Mouse (Mus musculus) adrenal gland, adult 18-20 months (tissue): ENCODE measurements around the gene Acot11. TPM values are rescaled to one million over a fixed set of nuclear protein-coding genes. Genes with fewer than 3 reads are reported as not detected.

Experiments used
- DNase-seq, 2 experiments: peaks; one replicate each; pipeline ENCODE4 v3.0.0; 2021 to 2022; ENCODE audit warnings: low spot score in 2 of 2
- long read RNA-seq, 2 experiments: library from polyadenylated mRNA; stranded (forward); transcript quantifications; one replicate each; pipeline ENCODE4 v2.0.0; 2021
- total RNA-seq, 2 experiments: library from RNA; stranded (reverse); gene quantifications; 1 replicate in 1 of 2; 2 replicates in 1 of 2; pipeline ENCODE4 v1.2.3; 2021

Gene Acot11
- total RNA-seq = 100 to 1,000 TPM in 1 of 2 experiments, 10 to 100 TPM in 1; 99.8 to 239 TPM
- long read RNA-seq, experiment 1, full-length matches to known transcripts = 62 of 83 reads
- long read RNA-seq, experiment 1, partial matches to known transcripts = 8 of 83 reads
- long read RNA-seq, experiment 1, other reads (novel, unspliced or antisense) = 13 of 83 reads
- long read RNA-seq, experiment 2, full-length matches to known transcripts = 33 of 60 reads
- long read RNA-seq, experiment 2, partial matches to known transcripts = 10 of 60 reads
- long read RNA-seq, experiment 2, other reads (novel, unspliced or antisense) = 17 of 60 reads

DNA sequence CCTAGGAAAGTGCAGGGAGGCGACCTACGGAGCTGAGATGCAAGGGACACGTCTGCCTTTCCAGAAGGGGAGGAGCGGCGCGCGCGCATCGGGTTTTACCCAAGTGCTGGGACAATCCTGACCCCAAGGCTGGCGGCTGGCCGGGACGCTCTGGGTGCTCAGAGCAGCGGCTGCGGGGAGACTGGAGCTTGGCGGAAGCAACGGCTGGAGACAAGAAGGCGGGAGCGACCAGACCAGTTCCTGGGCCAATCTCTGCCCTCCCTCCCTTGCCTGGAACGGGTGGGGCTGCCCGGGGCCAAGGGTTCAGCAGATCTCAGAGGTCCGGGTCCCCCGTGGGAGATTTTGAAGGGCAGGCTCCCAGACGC lies at the start of gene Acot11:
Acot11 (minus strand) TSS at position 89 of the 365 bp plus-strand sequence.
- DNase-seq = peak; percentile 26 to 55

DNA sequence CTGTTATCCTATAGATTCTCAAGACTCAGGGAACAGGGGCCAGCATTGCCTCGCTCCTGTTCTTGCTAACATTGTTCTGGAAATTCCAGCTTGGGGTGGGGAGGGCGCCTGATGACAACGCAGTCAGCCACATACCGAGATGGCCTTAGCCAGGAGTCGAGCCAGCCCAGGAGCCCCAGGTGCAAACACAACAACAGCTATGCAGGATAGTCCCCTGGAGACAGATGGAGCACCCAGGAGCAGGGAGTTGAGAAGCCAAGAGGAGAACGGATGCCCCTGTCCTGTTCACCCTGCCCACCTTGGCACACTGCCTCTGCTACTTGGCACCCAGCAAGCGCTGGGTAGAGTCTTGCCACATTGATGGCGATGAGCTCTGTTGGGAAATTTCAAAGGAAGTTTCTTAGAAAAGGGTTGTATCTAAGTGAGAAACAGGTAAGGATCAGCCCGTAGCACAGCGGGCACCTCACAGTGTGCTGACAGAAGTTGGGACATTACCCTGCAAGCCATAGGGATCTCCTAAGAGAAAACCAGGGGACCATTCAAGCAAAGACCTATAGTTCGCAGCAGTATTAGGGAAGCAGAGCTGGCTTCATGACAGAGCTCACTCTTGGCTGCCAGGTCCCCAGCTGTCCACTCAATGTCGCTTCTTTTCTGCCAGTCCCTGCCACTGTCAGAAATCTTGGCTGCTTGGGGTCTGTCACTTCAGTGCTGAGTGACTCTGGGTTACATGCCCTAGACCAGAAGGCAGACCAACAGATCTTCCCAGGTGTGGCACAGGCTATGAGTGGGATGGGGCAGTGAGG lies 43.7 kb upstream of the Acot11 start:
- DNase-seq = no peak

DNA sequence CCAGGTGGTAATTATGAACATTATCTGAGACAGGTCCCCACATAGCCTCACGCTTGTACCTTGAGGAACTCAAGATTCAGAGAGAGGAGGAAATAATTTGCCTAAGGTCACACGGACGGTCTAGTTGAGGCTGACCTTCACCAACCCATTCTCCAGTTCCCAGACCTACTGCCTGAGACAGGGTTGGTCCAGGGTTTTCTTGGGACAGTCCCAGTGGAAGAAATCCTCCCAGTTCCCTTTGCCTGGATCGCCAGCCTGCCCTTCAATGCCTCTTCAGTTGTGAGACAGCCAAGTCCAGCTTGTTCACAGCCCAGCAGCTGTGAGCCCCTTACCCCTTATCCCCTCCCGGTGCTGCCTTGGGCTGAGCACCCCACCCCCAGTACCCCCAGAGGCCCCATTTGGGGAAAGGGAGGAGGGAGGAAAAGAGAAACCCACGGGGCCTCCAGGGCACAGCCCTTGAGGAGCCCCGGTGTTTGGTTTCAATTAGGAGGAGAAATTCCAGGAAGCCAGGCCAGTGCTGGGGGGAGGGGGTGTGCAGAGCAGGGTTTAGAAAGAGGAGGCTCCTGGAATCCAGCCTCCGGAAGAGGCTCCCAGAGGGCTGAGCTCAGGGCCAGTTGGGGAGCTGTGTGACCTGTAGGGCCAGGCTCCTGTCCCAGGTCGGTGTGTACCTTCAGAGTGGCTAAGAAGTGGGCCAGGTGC lies 42.9 kb upstream of the Acot11 start:
- DNase-seq = no peak

DNA sequence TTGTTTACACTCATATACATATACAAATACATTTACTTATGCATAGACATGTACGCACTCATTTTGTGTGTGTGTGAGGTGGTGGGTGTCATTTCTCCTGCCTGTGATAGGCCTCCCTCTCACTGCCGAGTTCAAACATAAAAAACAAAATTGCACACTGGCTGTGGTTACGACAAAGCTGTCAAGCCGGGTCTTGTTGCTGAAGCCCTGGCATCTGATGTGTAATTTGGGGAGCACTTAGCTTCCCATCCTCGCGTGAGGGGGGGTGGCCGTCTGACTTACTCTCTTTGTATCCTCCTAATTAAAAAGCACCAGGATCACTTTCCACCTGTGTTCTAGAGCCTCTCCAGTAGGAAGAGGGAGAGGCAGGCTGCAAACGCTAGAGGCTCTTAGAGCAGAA lies 37.8 kb upstream of the Acot11 start:
- DNase-seq = no peak

DNA sequence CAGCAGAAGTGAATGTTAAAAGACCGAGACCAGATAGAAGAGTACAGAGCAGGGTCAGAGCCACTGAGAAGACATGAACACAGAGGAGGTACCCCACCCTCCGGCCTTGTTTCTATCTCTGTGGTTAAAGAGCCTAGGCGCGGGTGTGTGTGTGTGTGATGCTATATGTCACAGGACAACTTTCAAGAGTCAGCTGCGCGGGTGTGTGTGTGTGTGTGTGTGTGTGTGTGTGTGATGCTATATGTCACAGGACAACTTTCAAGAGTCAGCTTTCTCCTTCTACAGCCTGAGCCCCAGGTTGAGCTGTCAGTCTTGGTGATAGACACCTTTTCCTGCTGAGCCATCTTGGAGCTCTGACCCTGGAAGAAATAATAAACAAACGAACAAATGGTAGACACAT lies 37.1 kb upstream of the Acot11 start:
- DNase-seq = no peak

DNA sequence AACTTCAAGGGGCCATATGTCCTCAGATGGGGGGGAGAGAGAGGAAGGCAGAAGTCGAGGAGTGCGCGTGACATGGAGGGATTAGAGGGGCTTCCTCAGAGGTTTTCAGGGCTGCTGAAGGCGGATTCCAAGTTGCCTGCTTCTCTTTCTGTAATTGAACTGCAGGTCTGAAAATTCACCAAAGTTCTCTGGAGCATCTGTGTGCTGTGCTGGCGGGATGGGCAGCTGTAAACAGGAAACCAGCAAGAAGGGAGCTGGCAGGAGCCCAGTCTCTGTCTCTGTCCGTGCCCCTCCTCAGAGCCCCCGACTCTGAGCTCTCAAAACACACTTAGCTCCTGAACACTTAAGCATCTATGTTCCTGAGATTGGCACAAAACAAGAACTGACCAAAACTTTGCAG lies 36.5 kb upstream of the Acot11 start:
- DNase-seq = no peak

DNA sequence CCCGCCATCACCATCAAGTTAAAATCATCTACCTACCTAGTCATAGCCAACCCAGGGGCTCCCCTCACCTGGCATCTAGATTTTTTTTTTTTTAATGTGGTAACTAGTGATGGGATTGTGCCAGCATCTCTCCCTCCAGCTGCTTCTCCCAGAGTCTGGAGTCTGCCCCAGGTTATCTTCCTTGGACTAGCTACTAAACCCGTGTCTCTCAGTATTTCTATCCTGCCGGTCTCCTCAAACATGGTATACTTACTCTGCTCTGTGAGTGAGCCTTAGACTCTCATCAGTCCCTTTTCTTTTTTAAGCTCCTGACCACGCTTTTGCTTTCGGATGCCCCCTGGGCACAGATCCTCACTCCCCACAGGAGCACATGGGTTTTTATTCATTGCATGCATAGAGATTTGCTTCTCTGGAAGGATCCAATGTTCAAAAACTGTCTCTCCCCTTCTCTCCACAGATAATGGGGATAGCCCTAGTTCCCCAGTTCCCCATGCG lies 35.9 kb upstream of the Acot11 start:
- DNase-seq = no peak

DNA sequence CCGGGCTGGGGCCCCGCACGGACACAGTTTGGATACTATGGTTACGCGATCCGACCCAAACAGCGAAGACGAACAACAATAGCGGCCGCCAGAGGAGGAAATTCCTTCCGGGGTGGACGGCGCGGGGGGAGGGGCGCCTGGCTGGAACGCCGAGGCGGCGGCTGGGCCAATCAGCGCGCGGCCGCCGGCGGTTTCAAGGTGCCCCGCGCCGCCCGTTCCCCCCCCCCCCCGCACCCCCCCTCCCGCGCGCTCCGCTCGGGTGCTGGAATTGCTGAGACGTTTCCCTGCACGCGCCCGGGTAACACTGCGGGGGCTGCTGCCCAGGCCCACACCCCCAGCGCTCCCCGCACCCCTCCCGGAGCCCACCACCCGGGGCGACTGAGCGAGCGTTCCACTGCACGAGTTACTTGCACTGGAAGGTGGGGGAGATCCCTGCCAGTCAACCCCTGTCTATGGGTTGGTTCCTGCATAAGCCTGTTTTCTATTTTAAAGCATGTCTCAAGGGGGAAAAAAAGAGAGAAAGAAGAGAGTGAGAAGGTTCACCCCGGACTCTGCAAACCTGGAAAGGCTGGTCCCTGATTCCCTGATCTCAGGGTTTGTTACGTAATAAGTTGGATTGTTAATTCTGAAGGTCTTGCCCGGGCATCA lies 35.3 kb upstream of the Acot11 start:
- DNase-seq = peak; percentile 91 to 92

DNA sequence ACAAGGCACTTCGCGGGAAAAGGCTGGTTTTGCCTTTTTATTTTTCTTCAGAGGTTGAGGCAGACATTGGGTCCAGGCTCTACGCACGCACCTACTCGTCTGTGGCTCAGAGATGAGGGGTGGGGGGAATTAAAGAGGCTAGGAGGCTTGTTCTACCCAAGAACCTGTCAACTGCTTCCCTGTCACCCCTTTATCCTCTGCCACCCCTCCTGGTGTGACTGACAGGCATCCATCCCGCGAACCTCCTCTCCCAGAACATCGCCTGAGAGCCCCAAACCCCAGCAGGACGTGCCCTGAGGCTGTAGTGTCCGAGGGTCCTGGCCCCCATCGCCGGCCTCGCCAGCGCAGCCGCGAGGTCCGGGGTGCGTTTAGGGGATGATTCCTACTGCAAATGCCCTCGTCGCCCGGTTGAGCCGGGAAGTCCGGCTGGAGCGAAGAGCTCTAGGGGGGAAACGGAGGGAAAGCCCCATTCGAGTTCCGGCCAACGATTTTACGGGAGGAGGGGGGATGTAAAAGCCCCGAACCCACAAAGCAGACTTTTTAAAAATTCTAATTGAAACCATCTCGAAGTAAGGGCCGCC lies 34.5 kb upstream of the Acot11 start:
- DNase-seq = peak; percentile 48 to 60

DNA sequence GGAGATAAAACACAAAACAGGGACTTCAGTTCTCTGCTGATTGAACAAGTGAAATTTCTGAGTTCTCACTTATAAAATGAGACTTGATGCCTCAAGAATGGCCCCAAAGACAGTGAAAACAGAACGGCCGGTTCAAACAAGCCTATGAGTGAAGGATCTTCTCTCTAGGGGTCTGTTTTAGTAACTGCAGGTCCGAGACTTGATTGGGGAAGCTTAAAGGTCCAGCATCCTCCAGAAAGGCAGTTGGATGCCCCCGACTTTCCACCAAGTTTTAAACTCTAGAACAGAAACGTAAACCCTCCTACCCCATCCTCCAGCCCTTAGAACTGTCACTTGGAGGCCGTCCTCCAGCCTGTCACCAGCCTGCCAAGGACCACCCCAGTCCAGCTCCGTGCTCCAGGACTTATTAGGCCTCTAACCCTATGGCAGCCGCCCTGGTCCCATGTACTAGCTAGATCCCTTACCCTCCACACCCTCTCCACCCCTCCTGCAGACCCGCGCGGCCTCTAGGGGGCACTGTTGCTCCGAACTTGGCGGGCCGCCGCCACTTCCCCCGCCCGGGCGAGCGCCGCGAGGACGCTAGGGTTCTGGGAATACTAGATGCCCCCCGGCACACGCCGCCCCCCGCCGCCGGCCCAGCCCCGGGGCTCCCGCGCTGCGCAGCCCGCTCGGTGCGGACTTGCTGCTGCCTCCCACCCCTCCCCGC lies 33.9 kb upstream of the Acot11 start:
- DNase-seq = peak; percentile 100

DNA sequence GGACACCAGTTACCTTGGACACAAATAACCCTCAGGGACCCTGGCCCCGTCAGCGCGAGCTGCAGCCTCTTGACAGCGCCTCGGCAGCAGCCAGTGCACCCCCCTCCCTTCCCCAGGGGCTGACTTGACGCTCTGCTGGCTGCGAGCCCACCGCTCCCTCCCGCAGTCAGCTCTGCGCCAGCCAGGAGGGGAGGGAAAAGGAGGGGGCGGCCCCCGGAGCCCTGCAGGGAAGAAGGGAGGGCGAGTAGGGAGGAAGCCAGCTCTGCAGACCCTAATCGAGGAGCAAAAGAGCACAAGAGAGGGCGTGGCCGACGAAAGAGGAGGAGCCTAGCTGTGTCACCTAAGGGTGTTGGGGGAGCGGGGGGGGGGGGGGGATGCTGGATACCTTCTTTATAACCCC lies 33.2 kb upstream of the Acot11 start:
- DNase-seq = peak; percentile 35 to 58

DNA sequence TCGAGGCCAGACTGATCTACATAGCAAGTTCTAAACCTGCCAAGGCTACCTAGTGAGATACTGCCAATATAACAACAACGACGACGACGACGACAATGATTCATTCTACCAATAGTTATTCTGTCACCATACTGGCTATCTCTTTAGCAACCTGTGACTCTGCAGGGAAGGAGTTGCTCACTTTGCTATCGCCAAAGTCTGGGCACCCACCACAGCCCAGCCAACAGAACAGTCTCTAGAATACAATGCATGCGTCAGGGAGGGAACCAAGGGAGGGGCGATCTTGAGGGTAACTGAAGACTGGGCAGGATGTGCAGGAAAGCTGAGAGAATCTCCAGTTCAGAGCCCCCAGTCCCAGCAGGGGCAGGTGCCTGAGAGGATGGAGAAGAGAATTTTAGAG lies 32.6 kb upstream of the Acot11 start:
- DNase-seq = no peak

DNA sequence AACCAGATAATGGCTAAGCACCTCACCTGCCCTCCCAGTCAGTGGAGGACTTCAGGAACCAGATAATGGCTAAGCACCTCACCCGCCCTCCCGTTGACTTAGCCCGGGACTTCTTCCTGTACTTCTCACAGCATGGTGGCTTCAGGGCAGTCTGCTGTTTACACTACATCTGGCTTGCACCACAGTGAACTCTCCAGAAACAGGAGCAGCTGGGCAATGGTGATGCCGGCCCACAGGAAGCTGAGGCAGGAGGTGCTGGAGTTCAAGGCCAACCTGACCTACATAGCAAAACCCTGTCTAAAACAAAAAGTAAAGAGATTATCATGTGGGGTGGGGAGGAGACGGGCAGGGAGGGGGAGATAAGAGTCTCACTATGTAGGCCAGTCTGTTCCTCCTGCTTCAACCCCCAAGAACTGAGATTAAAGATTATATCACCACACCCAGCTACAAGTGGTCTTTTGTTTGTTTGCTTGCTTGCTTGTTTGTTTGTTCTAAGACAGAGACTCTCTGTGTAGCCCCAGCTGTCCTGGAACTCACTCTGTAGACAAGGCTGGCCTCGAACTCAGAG lies 25.8 kb upstream of the Acot11 start:
- no peak for DNase-seq

DNA sequence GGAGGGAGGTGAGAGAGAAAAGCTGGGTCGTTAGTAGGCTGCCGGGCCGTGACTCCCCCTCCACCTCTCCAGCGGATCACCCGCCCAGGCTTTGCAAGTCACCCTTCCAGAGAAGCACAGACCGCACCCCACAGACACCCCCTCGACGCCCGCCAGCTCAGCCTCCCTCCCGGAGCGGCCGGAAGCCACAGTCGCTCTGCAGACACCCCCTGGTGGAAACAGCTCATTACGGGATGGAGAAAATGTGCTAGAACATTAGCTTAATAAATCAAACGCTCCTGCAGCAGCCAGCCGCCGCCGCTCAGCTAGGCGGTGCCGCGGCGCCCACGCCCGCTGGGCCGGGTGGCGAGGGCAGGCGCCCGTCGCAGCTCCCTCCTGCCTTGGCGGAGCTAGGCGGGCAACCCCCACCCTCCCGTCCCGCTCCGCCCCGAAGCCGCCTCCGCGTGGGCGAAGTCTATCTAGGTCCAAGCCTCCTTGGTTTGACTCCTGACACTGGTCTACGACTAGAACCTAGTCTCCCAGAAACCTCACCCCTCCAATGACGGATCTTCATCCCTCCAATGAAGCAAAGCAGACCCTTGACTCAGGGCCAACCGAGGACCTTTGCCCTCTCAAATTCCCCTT lies 23.1 kb upstream of the Acot11 start:
- DNase-seq = peak; percentile 63 to 67

DNA sequence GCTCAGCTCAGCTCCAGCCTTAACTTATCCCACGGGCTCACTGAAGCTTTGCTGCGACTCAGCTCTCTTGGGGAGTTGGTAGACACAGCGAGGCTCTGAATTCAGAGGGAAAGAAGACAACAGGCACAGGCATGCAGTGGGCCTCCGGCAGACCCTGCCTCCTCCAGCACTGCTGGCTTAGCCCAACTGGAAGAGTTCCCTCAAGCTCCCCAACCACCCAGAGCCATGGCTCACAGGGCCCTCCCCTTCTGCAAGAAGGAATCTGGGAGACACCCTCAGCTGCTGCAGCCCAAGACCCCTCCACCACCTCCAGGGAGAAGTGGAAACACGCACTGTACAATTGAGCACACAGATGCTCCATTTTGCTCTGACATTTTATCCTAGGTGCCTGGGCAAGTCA lies 20.4 kb upstream of the Acot11 start:
- no peak for DNase-seq

DNA sequence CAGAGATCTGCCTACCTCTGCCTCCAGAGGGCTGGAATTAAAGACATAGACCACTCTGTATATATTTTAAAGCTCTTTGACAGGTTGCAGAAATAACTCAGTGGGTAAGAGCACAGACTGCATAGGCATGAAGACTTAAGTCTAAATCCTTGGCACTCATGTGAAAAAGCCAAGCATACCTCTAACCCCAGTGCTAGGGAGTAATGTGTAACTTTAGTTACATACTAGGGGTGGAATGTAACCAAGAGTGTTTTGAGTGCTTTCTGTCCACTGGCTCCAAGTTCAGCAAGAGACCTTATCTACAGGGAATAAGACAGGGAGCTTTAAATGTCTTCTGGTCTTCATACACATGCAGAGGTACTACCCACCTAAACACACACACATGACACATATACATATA lies 14.6 kb upstream of the Acot11 start:
- no peak for DNase-seq

DNA sequence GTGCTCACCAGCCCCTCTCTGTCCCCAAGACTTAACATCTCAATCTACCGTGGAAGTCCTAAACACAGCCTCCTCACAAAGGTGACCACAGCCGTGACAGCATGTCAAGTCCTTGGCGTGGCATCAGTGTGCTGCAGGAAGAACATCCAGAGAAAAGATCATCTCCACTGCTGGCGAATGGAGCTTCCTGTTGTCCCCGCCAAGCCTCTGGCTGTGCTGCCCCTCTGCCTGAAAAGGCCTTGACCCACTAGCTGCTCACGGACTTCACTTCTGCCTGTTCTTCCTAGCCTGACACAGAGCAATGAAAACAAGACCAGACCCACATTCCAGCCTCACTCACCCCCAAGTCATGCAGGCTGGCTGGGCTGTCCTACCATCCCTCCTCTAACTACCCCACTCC lies 13.5 kb upstream of the Acot11 start:
- DNase-seq = no peak

DNA sequence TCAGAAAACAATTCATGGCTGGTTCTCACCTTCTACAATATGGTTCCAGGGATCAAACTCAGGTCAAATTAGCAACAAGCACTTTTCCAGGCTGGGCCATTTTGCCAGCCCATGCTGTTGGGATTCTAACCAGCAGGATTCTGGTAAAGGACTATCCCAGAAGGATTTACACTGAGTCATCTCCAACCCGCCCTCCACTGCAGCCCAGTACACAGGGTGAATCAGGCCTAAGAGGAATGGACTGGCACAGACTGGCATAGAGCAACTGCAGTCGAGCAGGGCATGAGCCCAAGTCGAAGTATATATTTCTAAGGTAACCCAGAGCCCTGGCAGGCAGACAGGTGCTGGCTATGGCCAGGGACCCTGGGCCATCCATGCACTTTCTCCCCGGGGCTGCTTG lies 12.2 kb upstream of the Acot11 start:
- no peak for DNase-seq
